Mouse (Mus musculus): ENCODE data around the gene Pcmtd2. TPM values are rescaled to one million over a fixed set of nuclear protein-coding genes. Genes with fewer than 3 reads are reported as not detected.
"Not testable (repeated sequence)": the region's sequence is repeated elsewhere in the genome, so short reads cannot be mapped to it uniquely, and the experiment has no call there.

The Pcmtd2 gene
- total RNA-seq (2014; rRNA removed) (18.6 and 36.3 TPM in 2 replicates), polyA plus RNA-seq (2015; fragmentation: Nextera tagmentation; extraction: Ambion mirVana) (24.7 and 25.8 TPM in 2 replicates)

- peaks cover 11% of the 10 kb centered on the region; the same call in 1 of the 2 replicates for H3K4me1 ChIP-seq (ENCODE audit: insufficient read depth, low read length)
- H3K4me3 ChIP-seq (ENCODE audit: low read length): peak within 1 kb of the TSS; percentile 70
Measured at GRCm38 (mm10) chr2:181837372-181838292, at the start of gene Pcmtd2. Gene Pcmtd2, plus strand, starts transcription at chr2:181837854.

GRCm38 (mm10) chr2:181789396-181789795, 48.3 kb upstream of the Pcmtd2 start:
- Histone ChIP-seq H3K27ac (no peak overlapping the region), H3K4me3 (ENCODE audit: low read length) (no peak overlapping the region), H3K9ac (replicated peaks; ENCODE audit: low read length) (no peak overlapping the region), H3K9me3 (ENCODE audit: low read length) (no peaks in the 10 kb centered on the region), H3K36me3 (ENCODE audit: insufficient read depth, low read length) (0 out of 2 replicates have a peak, but pooled peaks cover 4% of the 10 kb centered on the region), H3K4me2 (ENCODE audit: low read depth, low read length) (no peak overlapping the region), H3K27me3 (ENCODE audit: insufficient read depth, low read length) (no peaks in the 10 kb centered on the region), H3K4me1 (ENCODE audit: insufficient read depth, low read length) (no peaks in the 10 kb centered on the region)
- no peak for TF ChIP-seq CTCF (IDR thresholded peaks at IDR 0.05; ENCODE audit: low read depth)
- WGBS: 60% methylated on average over 6 of the region's 6 CpGs
- peak; percentile 30 for DNase-seq (ENCODE audit: low spot score)
- no peak for ATAC-seq

More at GRCm38 (mm10) chr2:181837372-181838292, at the start of gene Pcmtd2:
- peak; percentile 96 for DNase-seq (ENCODE audit: low spot score)
- H3K9ac ChIP-seq (replicated peaks; ENCODE audit: low read length): peak within 1 kb of the TSS; percentile 68
- H3K36me3 ChIP-seq (ENCODE audit: insufficient read depth, low read length): no peaks in the 10 kb centered on the region
- no peaks in the 10 kb centered on the region for H3K9me3 ChIP-seq (ENCODE audit: low read length)
- no peaks in the 10 kb centered on the region for H3K27me3 ChIP-seq (ENCODE audit: insufficient read depth, low read length)
- no peak for TF ChIP-seq CTCF (IDR thresholded peaks at IDR 0.05; ENCODE audit: low read depth)
- peak; percentile 99 for ATAC-seq
- under 1% methylated on average over 34 of the region's 35 CpGs for WGBS
- H3K27ac ChIP-seq: peak within 1 kb of the TSS; percentile 89
- peak within 1 kb of the TSS; percentile 76 for H3K4me2 ChIP-seq (ENCODE audit: low read depth, low read length)

GRCm38 (mm10) chr2:181793186-181793585, 44.5 kb upstream of the Pcmtd2 start:
- ATAC-seq; H3K4me1 ChIP-seq (ENCODE audit: insufficient read depth, low read length); H3K4me3 ChIP-seq (ENCODE audit: low read length); H3K4me2 ChIP-seq (ENCODE audit: low read depth, low read length); H3K27me3 ChIP-seq (ENCODE audit: insufficient read depth, low read length); H3K36me3 ChIP-seq (ENCODE audit: insufficient read depth, low read length); H3K27ac ChIP-seq; DNase-seq (ENCODE audit: low spot score); H3K9ac ChIP-seq (replicated peaks; ENCODE audit: low read length); H3K9me3 ChIP-seq (ENCODE audit: low read length): not testable (repeated sequence)
- WGBS: 68% methylated on average over 8 of the region's 8 CpGs

GRCm38 (mm10) chr2:181795641-181796130, 42.0 kb upstream of the Pcmtd2 start:
- no peak overlapping the region for H3K4me3 ChIP-seq (ENCODE audit: low read length)
- H3K9me3 ChIP-seq (ENCODE audit: low read length): no peaks in the 10 kb centered on the region
- H3K27ac ChIP-seq: 0 out of 2 replicates have a peak overlapping the region, but pooled peaks have one; percentile 64
- 58% methylated on average over 3 of the region's 3 CpGs for WGBS
- peak; percentile 49 for DNase-seq (ENCODE audit: low spot score)
- no peak overlapping the region for H3K4me2 ChIP-seq (ENCODE audit: low read depth, low read length)
- peak; percentile 86 for ATAC-seq
- H3K4me1 ChIP-seq (ENCODE audit: insufficient read depth, low read length): no peaks in the 10 kb centered on the region
- H3K36me3 ChIP-seq (ENCODE audit: insufficient read depth, low read length): peaks cover 3% of the 10 kb centered on the region; the same call in 1 of the 2 replicates
- H3K27me3 ChIP-seq (ENCODE audit: insufficient read depth, low read length): no peaks in the 10 kb centered on the region
- H3K9ac ChIP-seq (replicated peaks; ENCODE audit: low read length): 0 out of 2 replicates have a peak overlapping the region, but pooled peaks have one; percentile 10
- TF ChIP-seq CTCF (IDR thresholded peaks at IDR 0.05; ENCODE audit: low read depth): no peak

- no peak for ATAC-seq
- no peak for TF ChIP-seq CTCF (IDR thresholded peaks at IDR 0.05; ENCODE audit: low read depth)
- no peaks in the 10 kb centered on the region for H3K9me3 ChIP-seq (ENCODE audit: low read length)
- no peaks in the 10 kb centered on the region for H3K4me1 ChIP-seq (ENCODE audit: insufficient read depth, low read length)
- no peak overlapping the region for H3K4me3 ChIP-seq (ENCODE audit: low read length)
- no peak overlapping the region for H3K27ac ChIP-seq
- WGBS: 63% methylated on average over 8 of the region's 8 CpGs
- no peak overlapping the region for H3K4me2 ChIP-seq (ENCODE audit: low read depth, low read length)
- DNase-seq (ENCODE audit: low spot score): peak; percentile 20
- no peaks in the 10 kb centered on the region for H3K27me3 ChIP-seq (ENCODE audit: insufficient read depth, low read length)
- peaks cover 17% of the 10 kb centered on the region; the same call in 1 of the 2 replicates for H3K36me3 ChIP-seq (ENCODE audit: insufficient read depth, low read length)
- H3K9ac ChIP-seq (replicated peaks; ENCODE audit: low read length): no peak overlapping the region
Measured at GRCm38 (mm10) chr2:181797672-181798071, 40.0 kb upstream of the Pcmtd2 start.

GRCm38 (mm10) chr2:181829032-181829650, 8.5 kb upstream of the Pcmtd2 start:
- Histone ChIP-seq H3K4me2 (ENCODE audit: low read depth, low read length) (no peak overlapping the region), H3K27ac (no peak overlapping the region), H3K9me3 (ENCODE audit: low read length) (no peaks in the 10 kb centered on the region), H3K9ac (replicated peaks; ENCODE audit: low read length) (no peak overlapping the region), H3K4me1 (ENCODE audit: insufficient read depth, low read length) (no peaks in the 10 kb centered on the region), H3K4me3 (ENCODE audit: low read length) (no peak overlapping the region), H3K36me3 (ENCODE audit: insufficient read depth, low read length) (peaks cover 6% of the 10 kb centered on the region; the same call in 1 of the 2 replicates), H3K27me3 (ENCODE audit: insufficient read depth, low read length) (no peaks in the 10 kb centered on the region)
- no peak for DNase-seq (ENCODE audit: low spot score)
- ATAC-seq: no peak
- WGBS: 71% methylated on average over 2 of the region's 2 CpGs
- no peak for TF ChIP-seq CTCF (IDR thresholded peaks at IDR 0.05; ENCODE audit: low read depth)
